Mouse (Mus musculus) bone marrow macrophage, adult 2 months (primary cell): ENCODE data around the gene Rftn1.

ENCODE experiments used
- CTCF ChIP-seq: IDR thresholded peaks from 2 replicates; pipeline ENCODE4 v1.5.1; 2012; ENCODE audit warnings: low read depth, mild to moderate bottlenecking, low read length, moderate library complexity
- POLR2A ChIP-seq: IDR thresholded peaks from 2 replicates; pipeline ENCODE4 v1.6.1; 2012; ENCODE audit warnings: mild to moderate bottlenecking, low read depth, low read length, borderline replicate concordance

DNA sequence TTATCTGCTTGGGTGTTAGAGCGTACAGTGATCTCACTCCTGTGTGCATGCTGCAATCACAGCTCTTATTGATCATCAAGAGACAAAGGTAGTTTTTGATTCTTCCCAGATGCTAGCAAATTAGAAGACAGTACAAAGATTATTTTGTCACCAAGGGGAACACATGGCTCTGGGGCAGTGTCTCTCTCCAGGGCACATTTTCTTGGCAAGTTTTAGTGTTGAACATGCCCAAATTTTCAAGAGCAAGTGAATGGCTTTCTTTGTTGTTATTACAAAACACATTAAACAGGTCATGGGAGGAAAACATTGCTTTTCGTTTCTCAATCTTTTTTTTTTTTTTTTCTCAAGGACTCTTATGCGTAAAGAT lies 213.1 kb downstream of the Rftn1 start:
- no peak for TF ChIP-seq CTCF
- TF ChIP-seq POLR2A = no peak
